Mouse (Mus musculus) MEL (cell line): Measurements from ENCODE around the gene Tgif1. TPM values are rescaled to one million over a fixed set of nuclear protein-coding genes. Genes with fewer than 3 reads are reported as not detected.

ENCODE experiments used
- DNase-seq: peaks from one replicate; pipeline ENCODE4 v3.0.0; 2011; ENCODE audit warnings: low read depth, low spot score
- H3K27ac ChIP-seq: 2 replicates; pipeline ENCODE4 v1.5.1; 2012; ENCODE audit warnings: low read depth, mild to moderate bottlenecking, control low read depth, low read length, moderate library complexity; ENCODE audit not compliant: control insufficient read depth
- H3K27me3 ChIP-seq, 2 experiments: fragments of 150-350 bp in 1 of 2; sonication (generic) in 1 of 2; 2 replicates each; pipeline ENCODE4 v1.6.1; 2012; ENCODE audit warnings: low read length in 2 of 2, mild to moderate bottlenecking in 2 of 2, improper control_type of control experiment in 1 of 2, moderate library complexity in 1 of 2; ENCODE audit not compliant: insufficient read depth in 2 of 2, control insufficient read depth in 1 of 2
- H3K36me3 ChIP-seq, 2 experiments: 2 replicates each; pipeline ENCODE4 v1.6.1; 2012 to 2014; ENCODE audit warnings: low read length in 2 of 2, improper control_type of control experiment in 1 of 2, inconsistent platforms in 1 of 2, mild to moderate bottlenecking in 1 of 2; ENCODE audit not compliant: insufficient read depth in 2 of 2, control insufficient read depth in 1 of 2
- H3K4me1 ChIP-seq, 2 experiments: fragments of 150-350 bp in 1 of 2; sonication (generic) in 1 of 2; 2 replicates each; pipeline ENCODE4 v1.6.1; 2012; ENCODE audit warnings: low read length in 2 of 2, improper control_type of control experiment in 1 of 2, mild to moderate bottlenecking in 1 of 2; ENCODE audit not compliant: insufficient read depth in 2 of 2, control insufficient read depth in 1 of 2
- H3K4me3 ChIP-seq, 2 experiments: fragments of 150-350 bp in 1 of 2; sonication (generic) in 1 of 2; 2 replicates each; pipeline ENCODE4 v1.5.1; 2012; ENCODE audit warnings: low read depth in 2 of 2, low read length in 2 of 2, mild to moderate bottlenecking in 2 of 2, moderate library complexity in 2 of 2, control low read depth in 1 of 2, improper control_type of control experiment in 1 of 2; ENCODE audit not compliant: control insufficient read depth in 1 of 2, insufficient read depth in 1 of 2
- H3K79me2 ChIP-seq: 2 replicates; pipeline ENCODE4 v1.6.1; 2012; ENCODE audit warnings: mild to moderate bottlenecking, low read length, moderate library complexity; ENCODE audit not compliant: control insufficient read depth, poor library complexity, insufficient read depth
- H3K9ac ChIP-seq: 2 replicates; pipeline ENCODE4 v1.6.1; 2012; ENCODE audit warnings: low read depth, mild to moderate bottlenecking, control low read depth, low read length, moderate library complexity; ENCODE audit not compliant: control insufficient read depth, poor library complexity, severe bottlenecking
- H3K9me3 ChIP-seq: fragments of 150-350 bp; sonication (generic); replicated peaks from 2 replicates; pipeline ENCODE4 v1.6.1; 2012; ENCODE audit warnings: mild to moderate bottlenecking, low read length, improper control_type of control experiment, moderate library complexity; ENCODE audit not compliant: insufficient read depth
- BHLHE40 ChIP-seq: IDR thresholded peaks from 2 replicates; pipeline ENCODE4 v1.6.1; 2012; ENCODE audit warnings: low read depth, mild to moderate bottlenecking, inconsistent platforms, low read length, improper control_type of control experiment, borderline replicate concordance
- CHD1 ChIP-seq: IDR thresholded peaks from 2 replicates; pipeline ENCODE4 v1.6.1; 2012; ENCODE audit warnings: low read depth, mild to moderate bottlenecking, inconsistent platforms, low read length, improper control_type of control experiment
- CHD2 ChIP-seq: IDR thresholded peaks from 2 replicates; pipeline ENCODE4 v1.6.1; 2011; ENCODE audit warnings: low read length, improper control_type of control experiment
- CTCF ChIP-seq, 3 experiments: IDR thresholded peaks in 2 of 3; conservative IDR thresholded peaks in 1 of 3; 2 replicates each; pipeline ENCODE4 v1.5.1; 2011 to 2012; ENCODE audit warnings: low read length in 3 of 3, low read depth in 2 of 3, mild to moderate bottlenecking in 2 of 3, improper control_type of control experiment in 1 of 3, inconsistent platforms in 1 of 3, mixed read lengths in 1 of 3, moderate library complexity in 1 of 3; ENCODE audit not compliant: control insufficient read depth in 1 of 3, insufficient read depth in 1 of 3, poor library complexity in 1 of 3, severe bottlenecking in 1 of 3
- EP300 ChIP-seq, 2 experiments: IDR thresholded peaks; 2 replicates each; pipeline ENCODE4 v1.6.1; 2011; ENCODE audit warnings: improper control_type of control experiment in 2 of 2, low read length in 2 of 2, low read depth in 1 of 2, mild to moderate bottlenecking in 1 of 2
- ETS1 ChIP-seq: IDR thresholded peaks from 2 replicates; pipeline ENCODE4 v1.6.1; 2012; ENCODE audit warnings: low read depth, mild to moderate bottlenecking, inconsistent platforms, low read length, improper control_type of control experiment, moderate library complexity
- GATA1 ChIP-seq: IDR thresholded peaks from 2 replicates; pipeline ENCODE4 v1.6.1; 2011; ENCODE audit warnings: low read depth, low read length, improper control_type of control experiment
- KAT2A ChIP-seq: conservative IDR thresholded peaks from 2 replicates; pipeline ENCODE4 v1.6.1; 2012; ENCODE audit warnings: low read depth, low read length, improper control_type of control experiment, inconsistent platforms
- MAFK ChIP-seq: IDR thresholded peaks from 2 replicates; pipeline ENCODE4 v1.6.1; 2011; ENCODE audit warnings: low read depth, mild to moderate bottlenecking, low read length, improper control_type of control experiment, borderline replicate concordance
- MEF2A ChIP-seq: IDR thresholded peaks from 2 replicates; pipeline ENCODE4 v1.6.1; 2014; ENCODE audit warnings: low read depth, mild to moderate bottlenecking, inconsistent platforms, low read length, improper control_type of control experiment; ENCODE audit not compliant: poor library complexity, insufficient replicate concordance, severe bottlenecking; ENCODE audit errors: extremely low read depth
- MXI1 ChIP-seq: IDR thresholded peaks from 2 replicates; pipeline ENCODE4 v1.6.1; 2011; ENCODE audit warnings: mild to moderate bottlenecking, low read depth, low read length, improper control_type of control experiment
- MYB ChIP-seq: IDR thresholded peaks from 2 replicates; pipeline ENCODE4 v1.6.1; 2011; ENCODE audit warnings: mild to moderate bottlenecking, low read depth, low read length, improper control_type of control experiment
- NELFE ChIP-seq: IDR thresholded peaks from 2 replicates; pipeline ENCODE4 v1.6.1; 2011; ENCODE audit warnings: low read depth, low read length, improper control_type of control experiment
- POLR2AphosphoS2 ChIP-seq: IDR thresholded peaks from 2 replicates; pipeline ENCODE4 v1.6.1; 2011; ENCODE audit warnings: low read length, improper control_type of control experiment
- POLR2AphosphoS5 ChIP-seq: IDR thresholded peaks from 2 replicates; pipeline ENCODE4 v1.6.1; 2012; ENCODE audit warnings: low read depth, borderline replicate concordance, mild to moderate bottlenecking, inconsistent platforms, low read length, moderate library complexity, mixed read lengths
- RCOR1 ChIP-seq: IDR thresholded peaks from 2 replicates; pipeline ENCODE4 v1.6.1; 2012; ENCODE audit warnings: low read depth, mild to moderate bottlenecking, inconsistent platforms, low read length, improper control_type of control experiment
- SMC3 ChIP-seq: IDR thresholded peaks from 2 replicates; pipeline ENCODE4 v1.6.1; 2011; ENCODE audit warnings: low read depth, low read length, improper control_type of control experiment
- TAL1 ChIP-seq: IDR thresholded peaks from 2 replicates; pipeline ENCODE4 v1.6.1; 2012; ENCODE audit warnings: mild to moderate bottlenecking, inconsistent platforms, low read length, moderate library complexity, mixed read lengths
- TBP ChIP-seq: IDR thresholded peaks from 2 replicates; pipeline ENCODE4 v1.8.0; 2011; ENCODE audit warnings: low read depth, low read length, improper control_type of control experiment
- TCF12 ChIP-seq: IDR thresholded peaks from 2 replicates; pipeline ENCODE4 v1.6.1; 2014; ENCODE audit warnings: low read depth, mild to moderate bottlenecking, inconsistent platforms, low read length, improper control_type of control experiment, moderate library complexity
- ZNF384 ChIP-seq: IDR thresholded peaks from 2 replicates; pipeline ENCODE4 v1.6.1; 2012; ENCODE audit warnings: low read depth, mild to moderate bottlenecking, inconsistent platforms, low read length, improper control_type of control experiment
- polyA plus RNA-seq, 2 experiments: library from polyadenylated mRNA; stranded (reverse) in 1 of 2; unstranded in 1 of 2; fragments of >175 nt in 1 of 2; fragments of >200 nt in 1 of 2; gene quantifications; 2 replicates each; pipeline versions ENCODE4 v1.2.1 to v1.2.4; 2012; ENCODE audit warnings: low replicate concordance in 2 of 2, low read depth in 1 of 2; ENCODE audit not compliant: insufficient read length in 2 of 2, insufficient read depth in 1 of 2, missing spikeins in 1 of 2
- total RNA-seq: library from RNA; depleted of rRNA; stranded (reverse); fragments of 300-350 nt; gene quantifications from 2 replicates; pipeline ENCODE4 v1.2.3, GENCODE M21; 2012

Gene Tgif1
- total and polyA plus RNA-seq, 3 experiments = 9.1 to 29.5 TPM; not detected in 1

GRCm38 (mm10) chr17:70865060-70865604, 11.8 kb upstream of the Tgif1 start:
- DNase-seq = no peak
- Histone ChIP-seq H3K4me1 (0 out of 4 replicates have a peak, but pooled peaks cover 0 to 2% of the 10 kb centered on the region in 2 experiments), H3K4me3 (no peak overlapping the region), H3K36me3 (peaks cover 0 to 2% of the 10 kb centered on the region in 2 experiments; a peak in 2 of 4 replicates), H3K27ac (no peak overlapping the region), H3K79me2 (no peaks in the 10 kb centered on the region), H3K27me3 (no peaks in the 10 kb centered on the region), H3K9ac (no peak overlapping the region), H3K9me3 (no peaks in the 10 kb centered on the region)
- TF ChIP-seq POLR2AphosphoS2 = no peak
- TF ChIP-seq ZNF384 = peak; percentile 70

GRCm38 (mm10) chr17:70864645-70865044, 11.3 kb upstream of the Tgif1 start:
- no peak for TF ChIP-seq RCOR1
- TF ChIP-seq CHD2 = no peak
- TF ChIP-seq MXI1 = no peak
- no peak for TF ChIP-seq TAL1
- TF ChIP-seq GATA1 = no peak
- H3K4me1 ChIP-seq = no peaks in the 10 kb centered on the region
- no peak overlapping the region for H3K9ac ChIP-seq
- H3K4me3 ChIP-seq = no peak overlapping the region
- H3K27me3 ChIP-seq = no peaks in the 10 kb centered on the region
- peaks cover 0 to 2% of the 10 kb centered on the region in 2 experiments; a peak in 2 of 4 replicates for H3K36me3 ChIP-seq
- H3K79me2 ChIP-seq = no peaks in the 10 kb centered on the region
- no peaks in the 10 kb centered on the region for H3K9me3 ChIP-seq
- DNase-seq = no peak
- no peak overlapping the region for H3K27ac ChIP-seq

- TF ChIP-seq CTCF (IDR thresholded peaks at IDR 0.05 in 2 of 3, conservative IDR thresholded peaks at IDR 0.05 in 1 of 3; ENCODE audit: control insufficient read depth in 1 of 3, insufficient read depth in 1 of 3, low read depth in 2 of 3, low read length in 3 of 3, poor library complexity in 1 of 3, severe bottlenecking in 1 of 3) = no peak
- TF ChIP-seq KAT2A = no peak
- no peak for TF ChIP-seq EP300 (IDR thresholded peaks at IDR 0.05; ENCODE audit: low read depth in 1 of 2, low read length in 2 of 2)
- TF ChIP-seq ZNF384 = no peak
- TF ChIP-seq POLR2AphosphoS5 = no peak
- no peak for TF ChIP-seq BHLHE40
- TF ChIP-seq CHD1 = no peak
- TF ChIP-seq MXI1 = no peak
- TF ChIP-seq NELFE = no peak
- TF ChIP-seq ETS1 = no peak
- TF ChIP-seq TAL1 = no peak
- TF ChIP-seq CHD2 = no peak
- TF ChIP-seq TBP = no peak
- no peak for TF ChIP-seq MAFK
- TF ChIP-seq MEF2A = no peak
- no peak for TF ChIP-seq SMC3
- TF ChIP-seq TCF12 = no peak
- no peak for TF ChIP-seq RCOR1
- no peak for TF ChIP-seq MYB
- H3K9ac ChIP-seq = no peak overlapping the region
- no peaks in the 10 kb centered on the region for H3K9me3 ChIP-seq
- H3K4me1 ChIP-seq = no peaks in the 10 kb centered on the region
- no peak overlapping the region for H3K27ac ChIP-seq
- no peak overlapping the region for H3K4me3 ChIP-seq
- no peaks in the 10 kb centered on the region for H3K79me2 ChIP-seq
- peaks cover 0 to 2% of the 10 kb centered on the region in 2 experiments; a peak in 2 of 4 replicates for H3K36me3 ChIP-seq
- H3K27me3 ChIP-seq = no peaks in the 10 kb centered on the region
- DNase-seq = no peak
Measured at GRCm38 (mm10) chr17:70864117-70864516, 10.8 kb upstream of the Tgif1 start.
